Mouse (Mus musculus) G1E (cell line): ENCODE data around the gene Rgl3. TPM values are rescaled to one million over a fixed set of nuclear protein-coding genes. Genes with fewer than 3 reads are reported as not detected.

Experiments
- ATAC-seq: 2 replicates; pipeline ENCODE4 v1.8.0; 2016; ENCODE audit warnings: mild to moderate bottlenecking; ENCODE audit not compliant: insufficient number of reproducible peaks, poor library complexity, low FRiP score, severe bottlenecking; ENCODE audit errors: extremely low read depth
- DNase-seq: peaks from one replicate; pipeline ENCODE4 v3.0.0; 2012; ENCODE audit warnings: low spot score
- H3K27me3 ChIP-seq: 2 replicates; pipeline ENCODE4 v1.6.1; 2012; ENCODE audit warnings: mild to moderate bottlenecking, low read length, inconsistent platforms; ENCODE audit not compliant: insufficient read depth
- H3K36me3 ChIP-seq: replicated peaks from 2 replicates; pipeline ENCODE3; 2012; ENCODE audit warnings: mild to moderate bottlenecking, inconsistent platforms
- H3K4me1 ChIP-seq: 2 replicates; pipeline ENCODE4 v1.6.1; 2012; ENCODE audit warnings: low read depth, low read length, inconsistent platforms, mixed read lengths; ENCODE audit not compliant: insufficient read depth
- H3K4me3 ChIP-seq: 2 replicates; pipeline ENCODE4 v1.5.1; 2012; ENCODE audit warnings: low read depth, mild to moderate bottlenecking, inconsistent platforms, low read length, moderate library complexity, mixed read lengths
- H3K9me3 ChIP-seq: replicated peaks from 2 replicates; pipeline ENCODE4 v1.6.1; 2012; ENCODE audit warnings: inconsistent platforms
- CTCF ChIP-seq: IDR thresholded peaks from 2 replicates; pipeline ENCODE4 v1.5.1; 2012; ENCODE audit warnings: low read depth, low read length, inconsistent platforms, mixed read lengths
- GATA1 ChIP-seq: IDR thresholded peaks from 2 replicates; pipeline ENCODE4 v1.6.1; 2012; ENCODE audit warnings: borderline replicate concordance, low read length, inconsistent platforms, mixed read lengths
- GATA2 ChIP-seq: IDR thresholded peaks from 2 replicates; pipeline ENCODE4 v1.6.1; 2012; ENCODE audit warnings: low read depth, low read length, inconsistent platforms, borderline replicate concordance
- POLR2AphosphoS5 ChIP-seq: IDR thresholded peaks from 2 replicates; pipeline ENCODE4 v1.6.1; 2012; ENCODE audit warnings: low read depth, low read length, inconsistent platforms; ENCODE audit not compliant: insufficient replicate concordance
- TAL1 ChIP-seq: conservative IDR thresholded peaks from 2 replicates; pipeline ENCODE4 v1.6.1; 2012; ENCODE audit warnings: low read depth, low read length, inconsistent platforms, mixed read lengths
- polyA plus RNA-seq: library from polyadenylated mRNA; stranded (reverse); fragments of >175 nt; gene quantifications from 2 replicates; pipeline ENCODE4 v1.2.3, GENCODE M21; 2012
- total RNA-seq, 2 experiments: library from RNA; stranded (forward) in 1 of 2; stranded (reverse) in 1 of 2; fragments of 200-1000 nt in 1 of 2; fragments of >200 nt in 1 of 2; fragmentation: Nextera tagmentation in 1 of 2; gene quantifications; 2 replicates each; pipeline ENCODE4 v1.2.3; 2014 to 2017

Rgl3 gene
- total and polyA plus RNA-seq, 3 experiments = 0.05 TPM; not detected in 2

GRCm38 (mm10) chr9:21955225-21955569 is 34.0 kb downstream of the Rgl3 start:
- ATAC-seq = peak; percentile 29
- Histone ChIP-seq H3K27me3 (no peaks in the 10 kb centered on the region), H3K4me1 (peaks cover 46% of the 10 kb centered on the region), H3K9me3 (no peaks in the 10 kb centered on the region), H3K4me3 (peak overlapping the region; percentile 75), H3K36me3 (peaks cover 35% of the 10 kb centered on the region)
- TF ChIP-seq TAL1 (no peak), GATA1 (no peak), GATA2 (no peak), POLR2AphosphoS5 (no peak), CTCF (no peak)
- no peak for DNase-seq

GRCm38 (mm10) chr9:21954635-21955034 is 34.6 kb downstream of the Rgl3 start:
- peaks cover 30% of the 10 kb centered on the region for H3K36me3 ChIP-seq
- no peak for ATAC-seq
- peaks cover 41% of the 10 kb centered on the region for H3K4me1 ChIP-seq
- H3K27me3 ChIP-seq = no peaks in the 10 kb centered on the region
- H3K9me3 ChIP-seq = no peaks in the 10 kb centered on the region
- DNase-seq = no peak
- H3K4me3 ChIP-seq = no peak overlapping the region; the same call in 1 of the 2 replicates
- TF ChIP-seq GATA1 = no peak
- no peak for TF ChIP-seq CTCF
- no peak for TF ChIP-seq POLR2AphosphoS5
- no peak for TF ChIP-seq TAL1
- no peak for TF ChIP-seq GATA2

- no peaks in the 10 kb centered on the region for H3K9me3 ChIP-seq
- peaks cover 19% of the 10 kb centered on the region for H3K36me3 ChIP-seq
- no peak overlapping the region for H3K4me3 ChIP-seq
- no peak for ATAC-seq
- H3K27me3 ChIP-seq = no peaks in the 10 kb centered on the region
- peaks cover 30% of the 10 kb centered on the region for H3K4me1 ChIP-seq
- DNase-seq = no peak
- TF ChIP-seq POLR2AphosphoS5 = no peak
- no peak for TF ChIP-seq GATA2
- TF ChIP-seq CTCF = no peak
- no peak for TF ChIP-seq TAL1
- TF ChIP-seq GATA1 = no peak
These were observed 35.6 kb downstream of the Rgl3 start for GRCm38 (mm10) chr9:21953600-21953999.

GRCm38 (mm10) chr9:21951977-21952376 is 37.3 kb downstream of the Rgl3 start:
- TF ChIP-seq POLR2AphosphoS5 = no peak
- no peak for TF ChIP-seq CTCF
- TF ChIP-seq GATA2 = no peak
- no peak for TF ChIP-seq TAL1
- TF ChIP-seq GATA1 = no peak
- DNase-seq = no peak
- peaks cover 5% of the 10 kb centered on the region for H3K36me3 ChIP-seq
- peaks cover 26% of the 10 kb centered on the region for H3K4me1 ChIP-seq
- no peak for ATAC-seq
- peaks cover 6% of the 10 kb centered on the region for H3K27me3 ChIP-seq
- no peaks in the 10 kb centered on the region for H3K9me3 ChIP-seq
- no peak overlapping the region for H3K4me3 ChIP-seq

DNA sequence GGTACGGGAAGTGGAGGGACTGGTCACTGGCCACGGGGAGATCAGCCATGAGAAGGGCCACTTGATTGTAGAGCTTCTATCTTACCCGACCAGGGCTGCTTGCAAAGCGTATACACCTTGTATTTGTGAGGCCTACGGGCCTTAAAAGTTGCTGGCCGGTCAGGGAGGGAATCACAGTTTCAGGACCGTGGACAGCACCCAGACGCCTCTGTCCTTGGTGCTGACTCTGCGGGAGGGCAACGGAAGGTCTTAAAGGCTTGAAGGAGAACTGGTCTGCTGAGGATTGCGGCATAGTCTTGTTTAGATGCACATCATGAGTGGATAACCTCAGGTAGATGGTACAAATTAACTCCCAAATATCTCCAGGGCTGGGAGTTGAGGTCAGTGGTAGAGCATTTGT is 38.9 kb downstream of the Rgl3 start:
- no peak for ATAC-seq
- no peak for TF ChIP-seq GATA1
- DNase-seq = peak; percentile 48
- H3K4me3 ChIP-seq = no peak overlapping the region
- peaks cover 8% of the 10 kb centered on the region for H3K27me3 ChIP-seq
- H3K9me3 ChIP-seq = no peaks in the 10 kb centered on the region
- H3K36me3 ChIP-seq = peaks cover 2% of the 10 kb centered on the region
- peaks cover 21% of the 10 kb centered on the region for H3K4me1 ChIP-seq

- Histone ChIP-seq H3K36me3 (peaks cover 2% of the 10 kb centered on the region), H3K4me3 (no peak overlapping the region), H3K9me3 (peaks cover 5% of the 10 kb centered on the region), H3K4me1 (peaks cover 18% of the 10 kb centered on the region), H3K27me3 (peaks cover 11% of the 10 kb centered on the region)
- no peak for TF ChIP-seq TAL1
- TF ChIP-seq GATA2 = no peak
- TF ChIP-seq CTCF = no peak
- TF ChIP-seq POLR2AphosphoS5 = no peak
- TF ChIP-seq GATA1 = no peak
- ATAC-seq (no peak), DNase-seq (no peak)
These were observed 40.5 kb downstream of the Rgl3 start for GRCm38 (mm10) chr9:21948790-21949189.

- ATAC-seq = no peak
- H3K4me3 ChIP-seq = no peak overlapping the region; the same call in 1 of the 2 replicates
- H3K36me3 ChIP-seq = no peaks in the 10 kb centered on the region
- no peak for DNase-seq
- TF ChIP-seq GATA2 (no peak), CTCF (no peak), TAL1 (no peak), POLR2AphosphoS5 (no peak), GATA1 (no peak)
- H3K9me3 ChIP-seq = peaks cover 10% of the 10 kb centered on the region
- H3K27me3 ChIP-seq = peaks cover 15% of the 10 kb centered on the region
- H3K4me1 ChIP-seq = peaks cover 18% of the 10 kb centered on the region
These were observed 41.1 kb downstream of the Rgl3 start for GRCm38 (mm10) chr9:21948146-21948545.
